Mouse (Mus musculus): ENCODE results near the gene Bora.
"Not testable (repeated sequence)": the region's sequence is repeated elsewhere in the genome, so short reads cannot be mapped to it uniquely, and the experiment has no call there.

Gene Bora

DNA sequence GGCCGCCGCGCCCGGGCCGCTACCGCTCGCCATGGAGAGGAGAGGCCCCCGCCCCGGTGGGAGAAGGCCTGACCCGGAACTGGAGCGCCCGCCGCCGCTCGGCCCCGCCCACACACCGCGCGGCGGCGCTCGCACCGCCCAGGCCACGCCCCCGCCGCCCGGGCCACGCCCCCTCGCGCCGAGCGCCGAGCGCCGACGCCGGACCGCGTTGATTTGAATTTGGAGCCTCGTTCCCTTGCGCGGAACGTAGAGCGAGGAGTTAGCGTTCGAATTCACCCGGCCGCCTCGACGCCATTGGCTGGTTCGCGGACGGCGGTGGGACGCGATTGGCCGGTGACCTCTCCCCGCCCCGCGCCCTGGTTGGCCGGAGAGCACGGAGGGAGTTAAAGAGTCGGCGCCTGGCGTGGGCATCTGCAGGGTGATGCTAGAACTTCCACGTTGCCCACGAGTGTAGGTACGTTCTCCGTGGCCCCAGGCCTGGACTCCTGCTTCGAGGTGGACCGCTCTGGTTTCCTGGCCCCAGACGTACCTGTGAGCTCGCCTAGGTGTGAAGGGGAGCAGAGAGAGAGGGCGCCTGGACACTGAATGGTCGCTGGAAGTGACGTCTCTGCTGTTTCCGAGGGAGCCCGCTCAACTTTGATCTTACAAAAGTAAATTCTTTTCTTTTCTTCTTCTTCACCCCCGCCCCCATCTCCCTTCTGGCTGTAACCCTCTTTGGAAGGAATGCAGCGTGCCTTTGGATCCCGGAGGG, at the start of gene Bora, which contains the start of gene Mzt1:
Gene Bora, plus strand, starts transcription at position 192 of the 751 bp plus-strand sequence.
Gene Mzt1, minus strand, starts transcription at position 104 of the 751 bp plus-strand sequence.
- in situ Hi-C loops (cut with MboI; ENCODE audit: low pct_unique_long_range_greater_than_20kb in 1 of 2, low sequenced_read_pairs in 2 of 2, unreplicated experiment in 1 of 2) = no loop called here

DNA sequence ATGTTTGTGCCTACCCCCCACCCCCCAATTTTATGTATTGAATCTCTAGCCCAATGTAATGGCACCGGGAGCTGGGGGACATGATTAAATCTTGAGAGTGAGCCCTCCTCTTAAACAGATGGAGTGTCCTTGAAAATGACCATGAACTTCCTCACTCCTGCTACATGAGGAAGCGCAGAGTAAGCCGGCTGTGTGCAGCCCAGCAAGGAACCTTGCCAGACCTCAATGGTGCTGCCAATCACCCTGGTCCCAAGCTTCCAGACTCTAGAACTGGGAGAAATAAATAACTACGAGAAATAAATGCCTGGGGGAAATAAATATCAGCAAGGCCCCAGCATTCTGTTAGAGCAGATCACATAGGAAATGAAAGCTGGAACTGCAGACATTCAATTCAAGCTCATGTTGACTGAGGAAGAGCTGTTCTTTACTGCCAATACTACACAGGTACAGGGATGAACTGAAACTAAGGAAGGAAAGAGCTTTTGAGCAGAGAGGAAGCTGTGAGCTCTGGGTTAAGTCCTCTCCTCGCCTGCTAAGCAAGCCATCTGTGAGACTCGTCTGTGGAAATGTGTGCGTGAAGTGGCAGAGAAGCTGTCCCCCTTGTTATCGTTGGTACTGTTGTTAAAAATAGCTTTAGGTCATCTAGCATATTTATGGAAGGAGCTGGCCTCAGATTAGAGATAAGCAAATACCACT, 35.6 kb upstream of the Bora start:
- in situ Hi-C loops (cut with MboI; ENCODE audit: low pct_unique_long_range_greater_than_20kb in 1 of 2, low sequenced_read_pairs in 2 of 2, unreplicated experiment in 1 of 2) = no loop called here

DNA sequence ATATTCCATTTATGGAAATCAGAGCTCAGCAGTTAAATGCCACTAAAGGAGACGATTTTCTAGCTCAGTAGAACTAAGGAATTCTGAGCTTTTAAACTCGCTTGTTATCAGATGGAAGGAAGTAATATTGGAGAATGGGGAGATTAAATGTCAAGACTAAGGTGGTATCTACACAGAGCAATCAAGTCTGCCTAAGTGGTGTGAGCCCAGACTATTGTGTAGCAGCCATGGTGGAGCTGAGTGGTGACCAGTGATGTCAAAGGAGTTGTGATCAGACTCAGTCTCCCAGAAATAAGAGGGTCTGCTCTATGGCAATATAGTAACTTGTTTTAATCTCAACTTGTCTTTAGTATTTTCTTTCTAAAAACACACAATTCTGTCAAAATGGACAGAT, 35.1 kb upstream of the Bora start:
- in situ Hi-C loops (cut with MboI; ENCODE audit: low pct_unique_long_range_greater_than_20kb in 1 of 2, low sequenced_read_pairs in 2 of 2, unreplicated experiment in 1 of 2) = no loop called here

DNA sequence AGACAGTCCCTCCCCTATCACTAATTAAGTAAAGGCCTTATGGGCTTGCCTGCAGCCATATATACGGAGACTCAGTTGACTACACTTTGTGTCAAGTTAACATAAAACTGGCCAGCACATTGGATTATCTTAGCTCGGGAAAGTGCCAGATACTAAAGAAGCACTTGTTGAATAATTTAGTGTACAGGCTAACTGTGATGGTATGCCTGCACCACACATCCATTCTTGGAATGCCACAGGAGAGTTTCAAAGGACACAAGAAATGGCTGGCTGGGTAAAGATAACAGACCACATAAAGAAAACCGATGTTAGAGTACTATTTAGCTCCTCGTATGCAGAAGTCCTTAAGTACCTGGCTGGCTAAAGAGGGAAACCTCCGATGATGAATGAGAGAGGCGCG, 27.3 kb upstream of the Bora start:
- in situ Hi-C loops (cut with MboI; ENCODE audit: low pct_unique_long_range_greater_than_20kb in 1 of 2, low sequenced_read_pairs in 2 of 2, unreplicated experiment in 1 of 2) = no loop called here

DNA sequence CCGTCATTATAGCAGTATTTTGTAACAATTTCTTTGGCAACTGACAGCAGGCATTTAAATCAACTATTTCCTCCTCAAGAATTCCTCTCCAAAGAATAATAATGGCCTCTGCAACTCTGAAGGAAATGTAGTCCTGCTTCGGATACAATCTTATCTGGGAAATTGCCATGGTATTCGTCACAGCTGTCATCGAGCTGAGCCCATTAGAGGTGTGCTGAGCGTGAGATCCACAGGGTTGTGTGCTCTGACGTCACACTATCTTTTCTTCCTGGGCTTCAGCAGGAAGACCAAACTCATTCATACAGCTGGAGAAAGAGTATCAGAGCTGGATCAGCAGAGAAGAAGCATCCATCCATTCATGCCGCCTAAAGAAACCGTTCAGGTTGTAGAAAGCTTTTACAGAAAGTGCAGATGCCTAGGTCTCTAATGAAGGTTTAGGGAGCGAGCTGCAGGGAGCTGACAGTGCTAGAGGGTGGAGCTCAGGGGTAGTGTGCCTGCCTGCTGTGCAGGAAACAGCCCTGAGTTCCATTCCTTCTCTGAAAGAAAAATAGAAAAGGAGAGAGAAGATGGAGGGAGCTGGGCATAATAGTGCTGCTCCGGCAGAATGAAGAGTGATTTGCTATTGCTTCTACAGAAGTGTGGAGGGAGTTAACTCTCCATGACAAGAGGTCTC, 26.8 kb upstream of the Bora start:
- in situ Hi-C loops (cut with MboI; ENCODE audit: low pct_unique_long_range_greater_than_20kb in 1 of 2, low sequenced_read_pairs in 2 of 2, unreplicated experiment in 1 of 2) = no loop called here

DNA sequence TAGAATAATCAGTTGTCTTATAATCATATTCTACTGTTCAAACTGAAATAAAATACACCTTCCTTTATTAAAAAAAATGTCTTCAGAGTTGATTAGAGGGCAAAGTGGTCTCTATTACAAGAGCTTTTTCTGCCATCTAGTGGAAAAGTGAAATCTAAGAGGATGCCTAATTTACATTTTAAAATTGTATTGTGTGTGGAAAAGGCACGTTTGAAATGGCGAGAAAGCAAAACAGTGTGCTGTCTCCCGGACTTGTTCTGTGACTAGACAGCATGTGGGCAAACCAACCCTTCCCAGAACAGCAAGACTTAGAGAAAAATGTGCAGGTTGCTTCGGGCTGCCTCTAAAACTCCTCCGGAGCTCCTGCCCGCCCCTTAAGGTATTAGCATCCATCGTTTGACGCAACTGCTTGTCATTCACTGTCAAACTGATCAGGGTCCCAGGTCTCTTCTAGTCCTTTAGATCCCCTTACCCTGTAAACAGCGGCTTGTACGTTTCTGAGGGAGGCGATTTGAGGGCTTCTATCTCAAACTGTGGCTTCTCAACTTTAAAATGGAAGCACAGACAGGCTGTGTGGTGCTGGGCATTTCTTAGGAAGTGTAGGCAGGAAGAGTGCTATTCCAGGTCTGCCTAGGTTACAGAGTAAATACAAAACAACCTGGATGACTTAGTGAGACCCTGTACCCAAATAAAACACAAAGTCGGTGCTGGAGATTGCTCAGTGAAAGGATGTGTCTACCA, 23.5 kb upstream of the Bora start:
- in situ Hi-C loops (cut with MboI; ENCODE audit: low pct_unique_long_range_greater_than_20kb in 1 of 2, low sequenced_read_pairs in 2 of 2, unreplicated experiment in 1 of 2) = no loop called here

DNA sequence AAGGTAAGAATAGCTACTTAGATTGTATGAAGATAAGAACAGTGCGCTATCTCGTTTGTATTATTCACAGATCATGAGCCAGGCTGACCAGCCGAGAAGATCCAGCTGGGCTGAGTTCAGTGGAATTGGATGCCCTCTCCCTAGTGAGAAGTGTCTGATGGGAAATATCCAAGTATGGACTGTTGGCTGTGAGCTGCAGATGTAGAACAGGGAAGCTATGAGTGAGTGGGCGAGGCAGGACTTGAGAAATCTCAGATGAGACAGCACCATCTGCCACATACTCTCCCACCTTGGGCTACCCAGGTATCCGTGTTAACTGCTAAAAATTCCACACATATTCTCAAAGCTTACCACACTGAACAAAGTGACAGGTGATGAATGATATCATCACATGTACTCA, 16.0 kb upstream of the Bora start:
- in situ Hi-C loops (cut with MboI; ENCODE audit: low pct_unique_long_range_greater_than_20kb in 1 of 2, low sequenced_read_pairs in 2 of 2, unreplicated experiment in 1 of 2) = no loop called here

DNA sequence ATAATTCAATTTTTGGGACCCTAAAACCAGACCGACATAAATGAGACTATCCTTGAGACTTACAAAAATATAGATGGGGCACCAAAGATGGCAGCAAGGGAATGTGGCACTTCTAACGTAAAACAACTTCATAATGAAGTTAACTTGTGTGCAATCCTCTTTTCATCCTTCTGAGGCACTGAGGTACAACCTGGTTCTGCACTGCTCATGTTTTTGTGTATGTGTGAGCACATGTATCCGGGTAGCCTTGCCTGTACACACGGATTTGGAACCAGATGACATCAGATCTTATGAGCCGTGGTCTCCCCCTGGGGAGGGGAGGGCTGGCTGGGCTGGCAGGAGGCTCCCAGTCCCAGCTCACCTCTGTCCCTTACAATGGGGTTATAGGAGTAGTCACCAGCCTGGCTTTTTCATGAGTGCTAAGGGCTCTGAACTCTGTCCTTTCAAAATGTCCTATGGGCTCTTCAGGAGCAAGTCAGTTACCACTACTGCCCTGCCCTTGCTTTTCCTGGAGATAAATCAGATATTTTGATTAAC, 14.6 kb upstream of the Bora start:
- in situ Hi-C loops (cut with MboI; ENCODE audit: low pct_unique_long_range_greater_than_20kb in 1 of 2, low sequenced_read_pairs in 2 of 2, unreplicated experiment in 1 of 2) = no loop called here

DNA sequence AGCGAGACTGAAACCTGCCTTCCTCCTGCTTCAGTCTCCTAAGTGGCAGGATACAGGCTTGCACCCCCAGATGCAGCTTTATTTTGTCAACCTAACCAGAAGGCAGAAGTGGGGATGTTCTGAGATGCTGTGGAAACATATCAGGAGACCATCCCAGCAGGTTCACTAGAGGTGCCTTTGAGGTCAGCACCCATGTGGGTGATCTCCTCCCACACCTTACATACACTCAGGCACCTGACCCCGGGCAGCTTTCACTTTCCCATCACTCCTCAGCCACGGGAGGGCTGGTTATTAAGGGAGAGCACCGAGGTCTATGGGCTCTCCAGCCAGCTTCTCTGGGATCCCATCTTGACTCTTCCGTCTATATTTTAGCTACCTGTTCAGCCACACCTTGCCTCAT, 13.4 kb upstream of the Bora start:
- in situ Hi-C loops (cut with MboI; ENCODE audit: low pct_unique_long_range_greater_than_20kb in 1 of 2, low sequenced_read_pairs in 2 of 2, unreplicated experiment in 1 of 2) = no loop called here

DNA sequence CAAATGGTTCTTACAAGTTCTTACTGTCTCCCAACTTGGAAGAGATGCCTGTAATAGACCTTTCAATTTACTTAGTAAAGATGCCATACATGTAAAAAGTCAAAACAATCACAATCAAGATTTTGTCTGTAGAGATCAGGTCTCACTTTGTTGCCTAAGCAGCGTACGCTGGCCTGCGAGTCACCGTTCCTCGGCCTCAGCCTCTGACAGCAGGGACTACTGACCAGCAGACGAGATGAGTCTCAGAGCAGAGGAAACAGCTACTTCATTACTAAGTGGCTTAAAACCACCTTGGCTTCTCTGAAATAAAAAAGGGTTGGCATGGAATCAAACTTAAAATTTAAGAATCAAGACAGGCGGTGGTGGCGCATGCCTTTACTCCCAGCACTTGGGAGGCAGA, 11.2 kb upstream of the Bora start:
- in situ Hi-C loops (cut with MboI; ENCODE audit: low pct_unique_long_range_greater_than_20kb in 1 of 2, low sequenced_read_pairs in 2 of 2, unreplicated experiment in 1 of 2) = not testable (repeated sequence)

DNA sequence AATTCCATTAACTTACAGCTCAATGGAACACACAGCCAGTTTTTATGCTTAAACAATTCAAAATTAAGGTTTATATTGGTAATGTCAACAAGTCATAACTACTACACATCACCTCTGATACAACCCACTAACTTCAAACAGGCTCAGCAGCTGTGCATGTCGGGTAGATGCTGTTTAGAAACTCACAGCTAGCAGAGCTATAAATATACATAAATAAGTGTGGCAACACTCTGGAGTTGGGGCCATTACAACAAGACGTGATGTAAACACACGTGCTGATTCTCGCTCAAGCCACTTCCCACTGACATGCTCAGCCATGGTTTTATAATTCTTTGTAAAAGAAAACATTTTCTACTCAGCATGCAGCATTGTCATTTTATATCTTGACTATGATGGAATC, 10.0 kb upstream of the Bora start:
- in situ Hi-C loops (cut with MboI; ENCODE audit: low pct_unique_long_range_greater_than_20kb in 1 of 2, low sequenced_read_pairs in 2 of 2, unreplicated experiment in 1 of 2) = no loop called here

DNA sequence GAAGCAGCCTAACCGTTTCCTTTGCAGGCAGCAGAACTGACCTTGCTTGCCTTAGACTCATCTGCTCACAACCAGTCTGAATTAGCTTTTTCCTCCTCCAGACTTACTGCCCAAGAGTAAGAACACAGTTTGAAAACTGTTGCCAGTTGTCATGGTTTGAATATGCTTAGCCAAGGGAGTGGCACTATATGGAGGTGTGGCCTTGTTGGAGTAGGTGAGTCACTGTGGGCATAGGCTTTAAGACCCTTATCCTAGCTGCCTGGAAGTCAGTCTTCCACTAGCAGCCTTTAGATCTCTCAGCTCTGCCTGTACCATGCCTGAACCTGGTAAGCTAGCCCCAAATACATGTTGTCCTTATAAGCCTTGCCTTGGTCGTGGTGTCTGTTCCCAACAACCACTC, 8.3 kb upstream of the Bora start:
- in situ Hi-C loops (cut with MboI; ENCODE audit: low pct_unique_long_range_greater_than_20kb in 1 of 2, low sequenced_read_pairs in 2 of 2, unreplicated experiment in 1 of 2) = no loop called here

DNA sequence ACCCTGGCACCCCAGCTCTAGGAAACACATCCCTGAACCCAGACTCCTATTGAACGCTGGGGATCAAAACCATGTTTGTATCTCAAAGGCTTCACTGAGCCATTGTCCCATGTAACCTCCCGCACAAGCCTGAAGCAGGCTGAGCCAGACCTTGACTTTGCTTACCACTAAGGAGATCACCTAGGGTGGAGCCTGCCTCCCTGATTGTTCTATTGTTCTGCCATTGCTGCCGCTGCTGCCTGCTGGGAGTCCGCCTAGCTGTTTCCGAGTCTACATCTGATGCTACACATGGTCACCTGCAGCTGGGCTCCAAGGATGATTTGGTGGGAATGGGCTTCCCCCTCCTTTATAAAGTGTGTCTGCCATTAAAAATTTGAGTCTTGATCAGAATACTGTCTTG, 6.7 kb upstream of the Bora start:
- in situ Hi-C loops (cut with MboI; ENCODE audit: low pct_unique_long_range_greater_than_20kb in 1 of 2, low sequenced_read_pairs in 2 of 2, unreplicated experiment in 1 of 2) = not testable (repeated sequence)

DNA sequence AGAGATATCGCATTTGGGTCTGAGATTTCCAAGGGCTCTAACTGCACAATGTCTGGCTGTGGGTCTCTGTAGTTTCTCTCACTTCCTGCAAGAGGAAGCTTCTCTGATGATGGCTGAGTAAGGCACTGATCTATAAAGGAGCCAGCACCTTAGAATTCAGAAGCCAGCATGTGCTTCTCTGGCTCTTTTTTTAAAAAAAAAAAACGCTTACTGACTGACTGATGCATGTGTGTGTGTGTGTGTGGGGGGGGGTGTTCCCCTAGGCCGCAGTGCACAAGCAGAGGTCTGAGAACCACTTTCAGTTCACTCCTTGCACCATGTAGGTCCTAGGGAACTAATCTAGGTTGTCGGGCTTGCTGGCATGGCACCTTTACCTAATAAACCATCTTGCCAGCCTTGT, 4.6 kb upstream of the Bora start:
- in situ Hi-C loops (cut with MboI; ENCODE audit: low pct_unique_long_range_greater_than_20kb in 1 of 2, low sequenced_read_pairs in 2 of 2, unreplicated experiment in 1 of 2) = no loop called here

DNA sequence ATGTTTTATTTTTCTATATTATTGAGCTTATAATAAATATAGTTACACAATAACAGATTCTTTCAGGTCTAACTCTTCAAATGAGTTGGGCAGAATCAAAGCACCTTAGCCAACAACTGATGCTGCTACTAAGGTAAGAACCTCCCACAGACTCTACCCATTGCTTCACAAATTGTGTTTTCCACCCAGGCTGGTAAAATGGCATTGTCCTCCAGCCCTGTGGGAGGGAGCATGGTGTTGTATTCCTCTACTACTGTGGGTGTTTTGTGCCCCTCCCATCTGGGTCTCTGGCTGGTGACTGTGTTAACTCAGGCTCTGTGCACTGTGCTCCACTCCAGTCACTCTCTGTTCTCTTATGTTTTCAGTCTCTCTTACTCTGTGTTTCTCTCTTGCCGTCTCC, 2.5 kb upstream of the Bora start:
- in situ Hi-C loops (cut with MboI; ENCODE audit: low pct_unique_long_range_greater_than_20kb in 1 of 2, low sequenced_read_pairs in 2 of 2, unreplicated experiment in 1 of 2) = no loop called here

DNA sequence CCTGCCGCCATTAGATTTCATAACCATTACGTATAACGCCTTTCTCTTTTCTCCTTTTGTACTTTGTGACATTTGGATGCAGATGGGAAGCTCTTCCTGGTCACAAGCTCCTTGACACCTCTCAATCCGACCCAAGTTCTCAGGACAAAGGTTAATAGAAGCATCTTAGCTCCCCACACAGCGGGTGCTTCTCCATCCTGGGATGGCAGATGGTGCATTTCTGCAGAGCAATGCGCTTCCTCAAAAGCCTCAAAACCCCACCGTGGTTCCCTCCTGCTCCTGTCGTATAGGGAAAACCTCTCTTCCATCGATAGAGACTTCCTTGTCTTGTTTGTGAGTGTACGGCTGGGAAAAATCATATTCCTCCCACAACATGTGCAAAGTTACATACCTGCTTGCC, 1.9 kb upstream of the Bora start:
- in situ Hi-C loops (cut with MboI; ENCODE audit: low pct_unique_long_range_greater_than_20kb in 1 of 2, low sequenced_read_pairs in 2 of 2, unreplicated experiment in 1 of 2) = no loop called here

DNA sequence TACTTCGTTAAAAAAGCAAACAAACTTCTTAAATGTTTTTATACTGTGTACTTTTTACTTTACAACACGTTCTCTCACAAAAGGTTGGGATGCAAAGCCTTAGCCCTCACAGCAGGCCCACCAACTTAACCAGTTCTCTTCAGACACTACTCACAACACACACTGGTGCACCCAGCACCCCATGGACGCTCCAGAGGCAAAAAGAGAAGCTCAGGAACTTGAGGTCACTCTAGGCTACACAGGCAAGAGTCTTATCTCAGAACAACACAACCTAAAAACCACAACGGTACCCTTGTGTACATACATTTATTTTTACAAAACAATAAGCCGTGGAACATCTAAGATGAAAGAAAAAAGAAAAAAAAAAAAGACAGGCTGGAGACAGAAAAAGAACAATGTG, 1.3 kb upstream of the Bora start:
- in situ Hi-C loops (cut with MboI; ENCODE audit: low pct_unique_long_range_greater_than_20kb in 1 of 2, low sequenced_read_pairs in 2 of 2, unreplicated experiment in 1 of 2) = no loop called here

DNA sequence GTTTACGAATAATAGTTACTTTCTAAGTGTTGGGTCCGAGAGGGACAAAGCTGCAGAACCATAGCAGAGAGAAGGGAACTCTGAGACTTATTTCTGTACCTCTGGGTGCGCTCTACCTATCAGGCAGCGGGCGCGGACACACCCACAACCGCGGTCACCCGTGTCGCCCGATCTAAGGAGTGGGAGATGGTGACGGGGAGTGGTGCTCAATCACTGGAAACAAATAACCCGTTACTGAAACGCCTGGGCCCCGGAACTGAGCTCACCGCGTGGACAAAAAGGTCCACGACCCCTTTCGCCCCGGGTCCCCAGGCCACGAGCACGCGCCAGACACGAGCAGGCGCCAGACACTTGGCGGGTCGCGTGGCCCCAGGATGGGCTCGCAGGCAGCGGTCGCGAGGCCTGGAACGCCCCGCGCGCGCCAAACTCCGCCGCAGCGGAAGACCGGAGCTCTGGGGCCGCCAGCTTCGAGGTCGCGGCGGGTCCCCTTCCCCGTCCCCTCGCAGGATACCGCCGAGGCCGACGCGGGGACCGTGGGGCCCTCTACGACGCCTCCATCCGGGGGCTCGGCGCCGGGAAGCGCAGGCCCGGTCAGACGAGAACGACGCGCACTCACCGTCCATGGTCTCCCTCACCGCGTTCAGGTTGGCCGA, 518 bp upstream of the Bora start:
- in situ Hi-C loops (cut with MboI; ENCODE audit: low pct_unique_long_range_greater_than_20kb in 1 of 2, low sequenced_read_pairs in 2 of 2, unreplicated experiment in 1 of 2) = no loop called here
